Mouse (Mus musculus) thymus, adult 2 months (tissue): ENCODE results near the gene Preb.

Source experiments
- CTCF ChIP-seq: fragments of 200-500 bp; IDR thresholded peaks from 2 replicates; pipeline ENCODE4 v1.5.1; 2012; ENCODE audit warnings: mild to moderate bottlenecking, control low read depth, low read length, moderate library complexity, borderline replicate concordance; ENCODE audit not compliant: control insufficient read depth, poor library complexity, insufficient read depth; ENCODE audit errors: extremely low read depth
- POLR2A ChIP-seq: fragments of 200-500 bp; IDR thresholded peaks from 2 replicates; pipeline ENCODE4 v1.6.1; 2012; ENCODE audit warnings: mild to moderate bottlenecking, low read length, control low read depth, moderate library complexity; ENCODE audit not compliant: control insufficient read depth, poor library complexity, insufficient read depth; ENCODE audit errors: extremely low read depth

DNA sequence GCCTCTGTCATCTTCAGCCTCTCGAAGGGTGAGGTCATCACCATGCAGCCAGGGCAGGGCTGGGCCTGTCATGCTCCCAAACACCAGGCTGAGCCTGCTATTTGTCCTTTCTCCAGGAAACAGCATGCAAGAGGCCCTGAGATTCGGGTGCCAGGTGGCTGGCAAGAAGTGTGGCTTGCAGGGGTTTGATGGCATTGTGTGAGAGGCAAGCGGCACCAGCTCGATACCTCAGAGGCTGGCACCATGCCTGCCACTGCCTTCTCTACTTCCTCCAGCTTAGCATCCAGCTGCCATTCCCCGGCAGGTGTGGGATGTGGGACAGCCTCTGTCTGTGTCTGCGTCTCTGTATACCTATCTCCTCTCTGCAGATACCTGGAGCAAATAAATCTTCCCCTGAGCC is 29.3 kb downstream of the Preb start:
- no peak for TF ChIP-seq POLR2A
- TF ChIP-seq CTCF: no peak
